Mouse (Mus musculus) kidney, adult 2 months (tissue): ENCODE measurements at regions not wholly inside any gene's neighbourhood (a gene's known extent, or its start where the extent isn't known, plus 50 kb on each side); places are given as distances from the start of the nearest gene placed in this dataset.

ENCODE experiments used
- CTCF ChIP-seq: fragments of 200-500 bp; conservative IDR thresholded peaks from 2 replicates; pipeline ENCODE4 v1.5.1; 2011; ENCODE audit warnings: low read depth, mild to moderate bottlenecking, control low read depth, low read length, moderate library complexity, mixed read lengths; ENCODE audit not compliant: insufficient read depth, insufficient read length
- POLR2A ChIP-seq: fragments of 200-500 bp; IDR thresholded peaks from one replicate; pipeline ENCODE4 v1.6.1; 2011; ENCODE audit warnings: low read depth, low read length, control low read depth

- TF ChIP-seq CTCF (no peak), POLR2A (no peak)
Measured at GRCm38 (mm10) chr6:118322631-118323030, 96.6 kb downstream of the Bms1 start.
